Mouse (Mus musculus): Measurements from ENCODE around the gene Celf5. TPM values are rescaled to one million over a fixed set of nuclear protein-coding genes. Genes with fewer than 3 reads are reported as not detected.

Gene Celf5
- polyA plus RNA-seq, 1 experiment from 2014 or later = not detected

GRCm38 (mm10) chr10:81513798-81514197, 31.3 kb upstream of the Celf5 start:
- ATAC-seq (ENCODE audit: insufficient read depth) = no peak
- peaks cover 12% of the 10 kb centered on the region for H3K36me3 ChIP-seq (replicated peaks)
- H3K27me3 ChIP-seq = no peaks in the 10 kb centered on the region
- H3K4me2 ChIP-seq = no peak overlapping the region
- no peak overlapping the region for H3K27ac ChIP-seq (replicated peaks)
- WGBS (ENCODE audit: insufficient replicate concordance) = 74% methylated on average over 5 of the region's 5 CpGs
- no peak overlapping the region for H3K9ac ChIP-seq
- peaks cover 19% of the 10 kb centered on the region for H3K4me1 ChIP-seq (replicated peaks)
- H3K4me3 ChIP-seq (replicated peaks) = no peak overlapping the region
- no peaks in the 10 kb centered on the region for H3K9me3 ChIP-seq (replicated peaks)

- H3K27ac ChIP-seq (replicated peaks) = no peak overlapping the region
- no peak overlapping the region for H3K4me3 ChIP-seq (replicated peaks)
- 0 out of 2 replicates have a peak, but pooled peaks cover 8% of the 10 kb centered on the region for H3K4me1 ChIP-seq (replicated peaks)
- H3K36me3 ChIP-seq (replicated peaks) = peaks cover 14% of the 10 kb centered on the region
- 59% methylated on average over 14 of the region's 14 CpGs for WGBS (ENCODE audit: insufficient replicate concordance)
- H3K4me2 ChIP-seq = no peak overlapping the region
- no peaks in the 10 kb centered on the region for H3K27me3 ChIP-seq
- no peak for ATAC-seq (ENCODE audit: insufficient read depth)
- no peaks in the 10 kb centered on the region for H3K9me3 ChIP-seq (replicated peaks)
- H3K9ac ChIP-seq = no peak overlapping the region
Measured at GRCm38 (mm10) chr10:81510246-81510810, 27.8 kb upstream of the Celf5 start.

GRCm38 (mm10) chr10:81507691-81508489, 25.4 kb upstream of the Celf5 start:
- Histone ChIP-seq H3K27ac (replicated peaks) (no peak overlapping the region), H3K4me3 (replicated peaks) (no peak overlapping the region), H3K36me3 (replicated peaks) (0 out of 2 replicates have a peak, but pooled peaks cover 5% of the 10 kb centered on the region), H3K4me1 (replicated peaks) (peaks cover 11% of the 10 kb centered on the region), H3K4me2 (no peak overlapping the region), H3K27me3 (peaks cover 7% of the 10 kb centered on the region; the same call in 1 of the 2 replicates), H3K9me3 (replicated peaks) (no peaks in the 10 kb centered on the region), H3K9ac (no peak overlapping the region)
- ATAC-seq (ENCODE audit: insufficient read depth) = no peak
- 59% methylated on average over 13 of the region's 13 CpGs for WGBS (ENCODE audit: insufficient replicate concordance)

- peaks cover 7% of the 10 kb centered on the region; the same call in 1 of the 2 replicates for H3K27me3 ChIP-seq
- WGBS (ENCODE audit: insufficient replicate concordance) = 48% methylated on average over 6 of the region's 6 CpGs
- no peak for ATAC-seq (ENCODE audit: insufficient read depth)
Measured at GRCm38 (mm10) chr10:81507095-81507494, 24.6 kb upstream of the Celf5 start.

GRCm38 (mm10) chr10:81505016-81505664, 22.6 kb upstream of the Celf5 start:
- no peak for ATAC-seq (ENCODE audit: insufficient read depth)
- H3K9ac ChIP-seq = no peak overlapping the region
- 0 out of 2 replicates have a peak, but pooled peaks cover 5% of the 10 kb centered on the region for H3K36me3 ChIP-seq (replicated peaks)
- H3K9me3 ChIP-seq (replicated peaks) = no peaks in the 10 kb centered on the region
- no peak overlapping the region for H3K4me2 ChIP-seq
- peaks cover 22% of the 10 kb centered on the region for H3K4me1 ChIP-seq (replicated peaks)
- no peak overlapping the region for H3K27ac ChIP-seq (replicated peaks)
- peaks cover 7% of the 10 kb centered on the region; the same call in 1 of the 2 replicates for H3K27me3 ChIP-seq
- WGBS (ENCODE audit: insufficient replicate concordance) = 68% methylated on average over 15 of the region's 15 CpGs
- H3K4me3 ChIP-seq (replicated peaks) = no peak overlapping the region

More at GRCm38 (mm10) chr10:81507095-81507494, 24.6 kb upstream of the Celf5 start:
- Histone ChIP-seq H3K9me3 (replicated peaks) (no peaks in the 10 kb centered on the region), H3K4me1 (replicated peaks) (peaks cover 19% of the 10 kb centered on the region), H3K36me3 (replicated peaks) (0 out of 2 replicates have a peak, but pooled peaks cover 5% of the 10 kb centered on the region), H3K4me3 (replicated peaks) (no peak overlapping the region), H3K4me2 (no peak overlapping the region), H3K27ac (replicated peaks) (no peak overlapping the region), H3K9ac (no peak overlapping the region)

- H3K36me3 ChIP-seq (replicated peaks) = 0 out of 2 replicates have a peak, but pooled peaks cover 5% of the 10 kb centered on the region
- peaks cover 42% of the 10 kb centered on the region for H3K4me1 ChIP-seq (replicated peaks)
- H3K27ac ChIP-seq (replicated peaks) = no peak overlapping the region
- H3K9ac ChIP-seq = peak overlapping the region; percentile 30; the same call in 1 of the 2 replicates
- H3K4me3 ChIP-seq (replicated peaks) = peak overlapping the region; percentile 40
- peak; percentile 14; the same call in 1 of the 2 replicates for ATAC-seq (ENCODE audit: insufficient read depth)
- H3K9me3 ChIP-seq (replicated peaks) = no peaks in the 10 kb centered on the region
- peak overlapping the region; percentile 73 for H3K4me2 ChIP-seq
- 11% methylated on average over 36 of the region's 36 CpGs for WGBS (ENCODE audit: insufficient replicate concordance)
- H3K27me3 ChIP-seq = peaks cover 7% of the 10 kb centered on the region; the same call in 1 of the 2 replicates
Measured at GRCm38 (mm10) chr10:81502658-81503057, 20.1 kb upstream of the Celf5 start.

- no peak for ATAC-seq (ENCODE audit: insufficient read depth)
Measured at GRCm38 (mm10) chr10:81501863-81502262, 19.4 kb upstream of the Celf5 start.

GRCm38 (mm10) chr10:81500032-81500431, 17.5 kb upstream of the Celf5 start, which contains the start of gene S1pr4:
Gene S1pr4, minus strand, starts transcription at chr10:81500132.
- H3K4me2 ChIP-seq = peak within 1 kb of the TSS; percentile 94
- no peak for ATAC-seq (ENCODE audit: insufficient read depth)
- peak within 1 kb of the TSS; percentile 86 for H3K4me3 ChIP-seq (replicated peaks)
- 0 out of 2 replicates have a peak, but pooled peaks cover 2% of the 10 kb centered on the region for H3K36me3 ChIP-seq (replicated peaks)
- H3K9ac ChIP-seq = peak within 1 kb of the TSS; percentile 59
- 56% methylated on average over 3 of the region's 3 CpGs for WGBS (ENCODE audit: insufficient replicate concordance)
- H3K4me1 ChIP-seq (replicated peaks) = peaks cover 53% of the 10 kb centered on the region
- peak within 1 kb of the TSS; percentile 79; the same call in 1 of the 2 replicates for H3K27ac ChIP-seq (replicated peaks)
- H3K27me3 ChIP-seq = peaks cover 7% of the 10 kb centered on the region; the same call in 1 of the 2 replicates
- H3K9me3 ChIP-seq (replicated peaks) = no peaks in the 10 kb centered on the region

More at GRCm38 (mm10) chr10:81501863-81502262, 19.4 kb upstream of the Celf5 start:
- WGBS (ENCODE audit: insufficient replicate concordance) = 72% methylated on average over 5 of the region's 5 CpGs
- Histone ChIP-seq H3K27me3 (peaks cover 7% of the 10 kb centered on the region; the same call in 1 of the 2 replicates), H3K9ac (no peak overlapping the region), H3K4me1 (replicated peaks) (peaks cover 45% of the 10 kb centered on the region), H3K4me3 (replicated peaks) (no peak overlapping the region), H3K9me3 (replicated peaks) (no peaks in the 10 kb centered on the region), H3K36me3 (replicated peaks) (0 out of 2 replicates have a peak, but pooled peaks cover 5% of the 10 kb centered on the region), H3K27ac (replicated peaks) (no peak overlapping the region), H3K4me2 (no peak overlapping the region)

- Histone ChIP-seq H3K9ac (peak overlapping the region; percentile 59), H3K4me2 (peak overlapping the region; percentile 94), H3K9me3 (replicated peaks) (no peaks in the 10 kb centered on the region), H3K27ac (replicated peaks) (peak overlapping the region; percentile 79; the same call in 1 of the 2 replicates), H3K36me3 (replicated peaks) (no peaks in the 10 kb centered on the region), H3K4me3 (replicated peaks) (peak overlapping the region; percentile 86), H3K4me1 (replicated peaks) (peaks cover 60% of the 10 kb centered on the region), H3K27me3 (peaks cover 7% of the 10 kb centered on the region; the same call in 1 of the 2 replicates)
- ATAC-seq (ENCODE audit: insufficient read depth) = no peak
- 36% methylated on average over 23 of the region's 23 CpGs for WGBS (ENCODE audit: insufficient replicate concordance)
Measured at GRCm38 (mm10) chr10:81499250-81499901, 16.9 kb upstream of the Celf5 start.
